Mouse (Mus musculus): ENCODE results near the gene Ttc7. TPM values are rescaled to one million over a fixed set of nuclear protein-coding genes. Genes with fewer than 3 reads are reported as not detected.

Gene Ttc7
- polyA plus RNA-seq, 1 experiment, result 8.8 TPM

DNA sequence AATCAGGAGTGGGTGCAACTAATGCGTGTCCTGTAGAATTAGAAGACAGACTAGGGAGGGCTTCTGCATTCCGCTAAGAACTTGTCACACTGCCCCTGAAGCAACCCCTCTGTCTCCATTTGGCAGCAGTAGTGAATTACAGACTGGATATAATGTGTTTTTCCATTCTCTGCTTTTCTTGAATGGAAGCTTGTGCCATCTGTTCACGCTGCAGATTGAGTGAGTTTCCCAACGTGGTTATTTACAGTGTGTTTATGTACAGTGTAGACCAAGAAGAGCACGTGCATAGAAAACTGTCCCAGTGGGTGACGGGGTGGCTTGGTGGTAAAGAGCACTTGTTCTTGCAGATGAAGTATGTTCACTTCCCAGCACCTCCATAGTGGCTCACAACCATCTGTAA, 13.2 kb upstream of the Ttc7 start:
- no peak for TF ChIP-seq CTCF (IDR thresholded peaks at IDR 0.05; ENCODE audit: borderline replicate concordance, extremely low read depth, insufficient read depth, insufficient read length)
- no peak for TF ChIP-seq POLR2A (IDR thresholded peaks at IDR 0.05; ENCODE audit: borderline replicate concordance, extremely low read depth, insufficient read depth, insufficient read length, poor library complexity, severe bottlenecking)
- peak; percentile 79 for DNase-seq (ENCODE audit: low read depth)

DNA sequence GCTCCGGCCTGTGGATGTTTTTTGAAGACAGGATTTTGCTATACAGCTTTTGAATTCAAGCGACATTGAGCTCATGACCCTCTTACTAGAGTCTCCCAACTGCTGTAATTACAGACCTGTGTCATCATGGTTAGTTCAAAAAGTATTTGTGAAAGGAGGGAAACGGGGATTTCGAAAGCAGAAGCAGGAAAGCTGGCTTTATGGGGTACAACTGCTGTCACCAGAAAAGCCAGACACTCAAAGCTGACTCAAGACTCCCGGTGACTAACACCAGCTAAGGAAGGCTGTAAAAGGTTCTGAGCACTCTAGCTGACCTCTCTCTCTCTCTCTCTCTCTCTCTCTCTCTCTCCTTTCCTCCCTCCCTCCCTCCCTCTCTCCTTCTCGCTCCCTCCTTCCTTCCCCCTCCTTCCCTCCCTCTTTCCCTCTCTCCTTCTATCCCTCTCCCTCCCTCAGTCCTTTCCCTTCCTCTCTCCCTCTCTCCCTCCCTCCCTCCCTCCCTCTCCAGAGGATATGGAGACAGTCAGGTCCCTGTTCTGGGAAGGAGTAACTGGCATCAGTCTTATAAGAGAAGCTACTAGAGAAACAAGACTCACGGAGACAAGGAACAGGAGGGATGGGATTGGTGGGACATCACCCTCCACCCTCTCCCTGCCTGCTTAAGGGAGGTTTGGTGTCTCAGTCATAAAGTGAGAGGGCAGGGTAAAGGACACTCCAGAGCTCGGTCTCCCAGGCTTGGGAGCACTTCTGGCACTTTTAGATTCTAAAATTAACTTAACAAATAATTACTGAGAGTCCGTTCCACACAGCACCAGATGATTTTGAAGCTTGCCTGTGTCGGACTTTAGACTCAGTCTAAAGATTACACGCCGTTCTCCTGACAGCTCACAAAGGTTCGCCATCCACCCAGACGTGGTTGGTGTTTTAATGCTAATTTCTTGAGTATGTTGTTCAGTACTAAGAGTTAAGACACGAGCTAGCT, 7.0 kb upstream of the Ttc7 start:
- TF ChIP-seq CTCF (IDR thresholded peaks at IDR 0.05; ENCODE audit: borderline replicate concordance, extremely low read depth, insufficient read depth, insufficient read length) (no peak), POLR2A (IDR thresholded peaks at IDR 0.05; ENCODE audit: borderline replicate concordance, extremely low read depth, insufficient read depth, insufficient read length, poor library complexity, severe bottlenecking) (no peak)
- no peak for DNase-seq (ENCODE audit: low read depth)

GRCm38 (mm10) chr17:87282007-87282705, 530 bp upstream of the Ttc7 start:
- peak; percentile 82 for DNase-seq (ENCODE audit: low read depth)
- TF ChIP-seq POLR2A (IDR thresholded peaks at IDR 0.05; ENCODE audit: borderline replicate concordance, extremely low read depth, insufficient read depth, insufficient read length, poor library complexity, severe bottlenecking), result no peak
- no peak for TF ChIP-seq CTCF (IDR thresholded peaks at IDR 0.05; ENCODE audit: borderline replicate concordance, extremely low read depth, insufficient read depth, insufficient read length)

GRCm38 (mm10) chr17:87283055-87283754, 519 bp downstream of the Ttc7 start:
- no peak for DNase-seq (ENCODE audit: low read depth)
- no peak for TF ChIP-seq CTCF (IDR thresholded peaks at IDR 0.05; ENCODE audit: borderline replicate concordance, extremely low read depth, insufficient read depth, insufficient read length)

DNA sequence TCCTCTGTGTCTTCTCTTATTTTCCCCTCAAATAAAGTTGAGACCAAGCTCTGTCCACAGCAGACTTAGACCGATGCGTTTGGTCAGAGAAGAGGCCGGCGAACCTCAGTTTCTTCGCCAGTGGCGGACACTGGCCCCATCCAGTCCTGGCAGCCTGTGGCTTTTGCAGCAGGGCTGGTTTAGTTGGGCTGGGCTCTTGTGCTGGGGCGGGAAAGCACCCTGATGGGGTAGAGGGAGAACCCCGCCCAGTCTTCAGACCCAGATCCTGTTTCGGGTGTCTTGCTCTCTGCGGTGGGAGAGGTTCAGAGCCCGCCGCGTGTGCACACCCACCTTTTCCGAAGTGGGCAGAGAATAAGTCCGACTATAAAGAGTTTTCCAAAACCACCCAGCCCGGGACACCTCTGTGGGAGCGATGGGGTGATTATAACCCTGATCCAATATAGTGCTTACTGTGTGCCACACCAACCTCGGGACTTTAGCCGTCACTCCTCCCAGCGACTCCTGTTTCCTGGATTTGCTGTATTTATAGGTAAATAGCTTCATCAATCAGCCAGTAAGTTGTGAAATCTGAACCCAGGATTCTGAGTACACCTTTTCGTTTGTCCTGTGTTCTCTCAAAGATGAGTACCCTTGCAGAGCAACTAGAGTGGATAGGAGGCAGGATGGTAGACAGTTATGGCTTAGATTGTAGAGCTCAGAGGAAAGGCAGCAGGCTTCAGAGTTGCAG, 1.2 kb downstream of the Ttc7 start:
- TF ChIP-seq CTCF (IDR thresholded peaks at IDR 0.05; ENCODE audit: borderline replicate concordance, extremely low read depth, insufficient read depth, insufficient read length), result no peak
- TF ChIP-seq POLR2A (IDR thresholded peaks at IDR 0.05; ENCODE audit: borderline replicate concordance, extremely low read depth, insufficient read depth, insufficient read length, poor library complexity, severe bottlenecking), result no peak
- DNase-seq (ENCODE audit: low read depth), result no peak

GRCm38 (mm10) chr17:87284482-87285040, 1.9 kb downstream of the Ttc7 start:
- no peak for DNase-seq (ENCODE audit: low read depth)
- TF ChIP-seq CTCF (IDR thresholded peaks at IDR 0.05; ENCODE audit: borderline replicate concordance, extremely low read depth, insufficient read depth, insufficient read length), result no peak
- no peak for TF ChIP-seq POLR2A (IDR thresholded peaks at IDR 0.05; ENCODE audit: borderline replicate concordance, extremely low read depth, insufficient read depth, insufficient read length, poor library complexity, severe bottlenecking)

GRCm38 (mm10) chr17:87285731-87286465, 3.2 kb downstream of the Ttc7 start:
- no peak for DNase-seq (ENCODE audit: low read depth)

GRCm38 (mm10) chr17:87286481-87287143, 3.9 kb downstream of the Ttc7 start:
- TF ChIP-seq CTCF (IDR thresholded peaks at IDR 0.05; ENCODE audit: borderline replicate concordance, extremely low read depth, insufficient read depth, insufficient read length) (no peak), POLR2A (IDR thresholded peaks at IDR 0.05; ENCODE audit: borderline replicate concordance, extremely low read depth, insufficient read depth, insufficient read length, poor library complexity, severe bottlenecking) (no peak)
- no peak for DNase-seq (ENCODE audit: low read depth)

More at GRCm38 (mm10) chr17:87285731-87286465, 3.2 kb downstream of the Ttc7 start:
- TF ChIP-seq POLR2A (IDR thresholded peaks at IDR 0.05; ENCODE audit: borderline replicate concordance, extremely low read depth, insufficient read depth, insufficient read length, poor library complexity, severe bottlenecking) (no peak), CTCF (IDR thresholded peaks at IDR 0.05; ENCODE audit: borderline replicate concordance, extremely low read depth, insufficient read depth, insufficient read length) (no peak)

DNA sequence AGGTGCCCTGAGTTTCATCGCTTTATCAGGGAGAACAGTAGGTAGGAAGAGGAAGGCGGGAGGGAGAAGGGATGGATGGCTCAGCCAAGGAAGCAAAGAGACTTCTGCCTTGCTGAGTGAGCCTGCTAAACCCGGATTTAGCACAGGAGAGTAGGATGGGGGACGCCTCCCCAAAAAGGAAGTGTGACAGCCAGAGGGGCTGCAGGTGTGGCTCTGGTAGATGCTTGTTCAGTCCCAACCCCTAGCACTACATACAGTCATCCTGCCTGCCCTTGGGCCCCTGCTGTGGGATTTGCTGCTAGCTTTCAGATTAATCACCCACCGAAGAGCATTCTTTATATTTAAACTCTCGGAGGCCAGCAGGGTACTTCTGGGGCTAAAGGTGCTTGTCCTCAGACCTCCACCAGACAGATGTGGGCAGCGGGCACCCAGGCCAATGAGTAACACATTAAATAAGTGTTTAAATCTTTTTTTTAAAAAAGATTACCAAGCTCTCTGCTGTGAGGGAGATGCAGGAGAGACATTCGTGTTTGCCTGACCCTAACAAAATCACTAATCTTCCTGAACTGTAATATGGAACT, 4.6 kb downstream of the Ttc7 start:
- no peak for DNase-seq (ENCODE audit: low read depth)
- TF ChIP-seq POLR2A (IDR thresholded peaks at IDR 0.05; ENCODE audit: borderline replicate concordance, extremely low read depth, insufficient read depth, insufficient read length, poor library complexity, severe bottlenecking) (no peak), CTCF (IDR thresholded peaks at IDR 0.05; ENCODE audit: borderline replicate concordance, extremely low read depth, insufficient read depth, insufficient read length) (no peak)

Data from brain, embryonic 14.5 days (tissue).